Mouse (Mus musculus) hematopoietic stem cell, adult 5-6 weeks (primary cell): Measurements from ENCODE around the gene Vmn1r124. TPM values are rescaled to one million over a fixed set of nuclear protein-coding genes. Genes with fewer than 3 reads are reported as not detected.
"Not testable (repeated sequence)": the region's sequence is repeated elsewhere in the genome, so short reads cannot be mapped to it uniquely, and the experiment has no call there.

Experiments
- ATAC-seq, 2 experiments: fragments of 125-278 bp in 1 of 2; replicated peaks in 1 of 2; 2 replicates each; pipeline ENCODE4 v1.8.0; 2016 to 2017; ENCODE audit warnings: inconsistent platforms in 2 of 2, mild to moderate bottlenecking in 2 of 2, moderate number of reproducible peaks in 2 of 2, low read depth in 1 of 2, moderate TSS enrichment in 1 of 2; ENCODE audit not compliant: low FRiP score in 2 of 2, poor library complexity in 2 of 2, severe bottlenecking in 2 of 2, insufficient read depth in 1 of 2, low TSS enrichment in 1 of 2
- total RNA-seq: library from RNA; stranded (forward); fragments of 172-1452, 232-1000 nt; gene quantifications from 2 replicates; pipeline ENCODE4 v1.2.3, GENCODE M21; 2017

Gene Vmn1r124
- total RNA-seq = not detected in 2 replicates

DNA sequence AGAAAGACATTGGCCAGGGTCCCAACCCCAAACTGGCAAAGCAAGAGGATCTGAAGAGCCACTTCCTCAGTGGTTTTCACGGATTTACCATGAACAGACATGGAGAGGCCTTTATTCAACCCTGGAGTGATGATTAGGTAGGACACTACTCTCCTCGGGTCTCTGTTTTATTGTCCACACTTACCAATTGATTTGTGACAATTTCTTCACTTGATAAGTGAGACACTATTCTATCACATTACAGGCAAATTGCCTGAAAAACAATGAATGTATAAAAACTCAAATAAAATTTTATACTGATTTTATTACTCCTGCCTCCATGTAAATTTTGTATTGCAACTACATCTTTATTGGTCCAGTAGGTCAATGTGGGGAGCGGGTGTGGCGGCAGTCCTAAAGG is at the start of gene Vmn1r124:
Gene Vmn1r124, minus strand, starts transcription at position 101 of the 400 bp plus-strand sequence.
- ATAC-seq = not testable (repeated sequence)

GRCm38 (mm10) chr7:21301367-21301766 is 41.0 kb upstream of the Vmn1r124 start, which contains the start of gene Vmn1r126:
Gene Vmn1r126 (minus strand): TSS chr7:21301467.
- ATAC-seq = not testable (repeated sequence)

- ATAC-seq = not testable (repeated sequence)
Observed at GRCm38 (mm10) chr7:21271879-21272278, 11.5 kb upstream of the Vmn1r124 start, which contains the start of gene Vmn1r125. Gene Vmn1r125 (plus strand): TSS chr7:21272179.

Other genes starting within 250 kb of the Vmn1r124 start
- not detected in 2 replicates for gene Vmn1r119, start 248.2 kb downstream of the Vmn1r124 start, total RNA-seq
- gene Vmn1r120, start 206.8 kb downstream of the Vmn1r124 start, total RNA-seq = not detected in 2 replicates
- not detected in 2 replicates for gene Vmn1r121, start 162.1 kb downstream of the Vmn1r124 start, total RNA-seq
- gene Vmn1r122, start 126.5 kb downstream of the Vmn1r124 start, total RNA-seq = not detected in 2 replicates
- gene Vmn1r123, start 98.4 kb downstream of the Vmn1r124 start, total RNA-seq = not detected in 2 replicates
- not detected in 2 replicates for gene Gm5157, start 70.2 kb downstream of the Vmn1r124 start, total RNA-seq
- gene Vmn1r125, start 11.6 kb upstream of the Vmn1r124 start, total RNA-seq = not detected in 2 replicates
- gene Vmn1r126, start 40.9 kb upstream of the Vmn1r124 start, total RNA-seq = not detected in 2 replicates
- not detected in 2 replicates for gene Vmn1r127, start 59.2 kb upstream of the Vmn1r124 start, total RNA-seq
- not detected in 2 replicates for gene Vmn1r128, start 88.8 kb upstream of the Vmn1r124 start, total RNA-seq
- gene Vmn1r129, start 100.7 kb upstream of the Vmn1r124 start, total RNA-seq = not detected in 2 replicates
- not detected in 2 replicates for gene Gm6882, start 172.1 kb upstream of the Vmn1r124 start, total RNA-seq